Mouse (Mus musculus) lung, postnatal 4 days (tissue): ENCODE results near the gene Casc3.

Source experiments
- DNase-seq, 2 experiments: peaks; one replicate each; pipeline ENCODE4 v3.0.0; 2021

The Casc3 gene

DNA sequence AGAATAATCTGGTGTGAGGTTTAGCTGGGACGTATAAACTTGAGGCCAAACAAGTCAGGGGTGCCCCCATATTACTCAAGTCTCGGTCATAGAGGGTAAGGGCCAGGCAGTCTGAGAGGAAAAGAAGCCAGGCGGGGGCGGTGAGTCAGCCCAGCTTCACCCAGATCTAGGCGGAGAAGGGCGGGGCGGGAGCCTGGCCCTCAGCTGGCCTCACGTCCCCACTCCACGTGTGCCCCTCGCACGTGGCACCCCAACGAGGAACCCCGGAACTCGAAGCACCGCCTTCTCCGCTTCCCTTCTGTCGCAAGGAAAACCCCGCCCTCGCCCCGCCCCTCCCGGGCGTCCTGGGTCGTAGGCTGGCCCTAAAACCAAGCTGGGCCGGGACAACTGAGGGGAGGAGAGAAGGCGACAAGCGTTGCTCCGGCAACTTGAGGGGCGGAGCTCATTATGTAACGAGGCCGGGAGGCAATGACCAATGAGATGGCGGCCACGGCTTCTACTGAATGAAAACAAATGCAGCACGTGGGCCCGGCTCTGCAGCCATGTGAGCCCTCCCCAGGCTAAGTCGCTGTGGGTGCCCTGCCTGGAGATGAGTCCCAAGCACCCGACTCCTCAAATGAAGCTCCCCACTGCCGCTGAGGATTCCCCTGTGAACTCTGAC lies 30.9 kb upstream of the Casc3 start:
- DNase-seq = peak; percentile 99

GRCm38 (mm10) chr11:98774582-98775347 lies 29.9 kb upstream of the Casc3 start, which contains the start of gene Nr1d1:
Gene Nr1d1 (minus strand): TSS chr11:98775333.
- no peak for DNase-seq

DNA sequence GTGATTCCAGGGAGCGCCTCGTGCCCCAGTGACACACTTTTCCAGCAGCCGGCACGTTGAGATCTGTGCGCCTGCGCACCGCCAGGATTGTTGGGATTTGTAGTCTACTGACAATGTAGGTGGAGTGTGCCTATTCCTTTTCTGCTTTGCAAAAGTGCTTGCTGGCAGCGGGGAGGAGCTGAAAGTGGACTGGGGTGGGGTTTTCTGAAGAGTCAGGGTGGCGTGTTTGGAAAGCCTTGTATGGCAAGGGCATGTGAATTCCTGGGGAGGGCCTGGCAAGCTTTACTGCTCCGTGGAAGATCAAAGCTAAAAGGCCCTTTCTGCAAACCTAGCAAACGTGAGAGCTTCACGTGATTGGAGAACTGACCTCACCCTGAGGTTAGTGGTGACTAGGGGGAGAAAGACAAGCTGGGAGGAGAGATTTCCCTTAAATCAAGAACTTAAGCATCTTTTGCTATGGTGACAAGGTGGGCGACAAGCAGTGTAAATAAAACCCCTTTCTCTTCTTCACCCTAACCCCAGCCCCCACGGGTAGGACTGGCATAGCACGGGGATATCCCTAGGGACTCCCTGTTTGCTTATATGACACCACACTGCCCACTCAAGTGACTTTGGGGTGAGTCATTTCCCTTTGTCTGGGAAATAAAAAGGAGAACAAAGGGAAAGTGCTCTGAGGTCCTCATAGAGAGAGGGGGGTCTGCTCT lies 29.2 kb upstream of the Casc3 start:
- peak; percentile 99 for DNase-seq

DNA sequence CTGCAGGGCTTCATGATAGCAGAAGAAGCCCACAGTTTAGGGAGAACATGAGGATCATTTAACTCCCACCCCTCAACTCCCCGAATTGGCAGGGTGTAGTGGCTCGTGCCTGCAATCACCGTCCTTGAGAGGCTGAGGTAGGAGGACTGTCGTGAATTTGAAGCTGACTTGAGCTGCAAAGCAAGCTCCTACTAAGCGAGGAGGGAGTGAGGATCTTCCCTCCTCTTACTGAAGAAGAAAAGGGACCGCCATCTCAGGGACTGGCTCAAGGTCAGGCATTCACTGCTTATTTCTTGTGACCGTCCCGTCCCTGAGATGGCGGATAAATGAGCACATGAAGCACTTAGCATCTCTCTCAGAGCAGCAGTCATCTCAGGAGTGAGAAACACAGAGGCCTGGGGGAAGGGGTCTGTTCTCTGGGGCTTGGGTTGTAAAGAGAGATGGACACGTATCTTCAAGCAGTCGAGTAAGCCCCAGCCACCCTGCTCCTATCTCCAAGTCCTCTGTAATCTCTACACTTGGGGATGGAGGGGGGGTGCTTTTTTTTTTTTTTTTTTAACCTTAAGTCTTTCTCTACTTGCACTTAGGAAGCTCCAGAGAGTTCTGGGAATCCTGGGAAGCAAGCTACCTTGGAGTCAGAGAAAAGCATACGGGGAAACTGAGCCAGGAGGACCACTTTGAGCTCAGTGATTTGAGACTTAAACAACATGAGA lies 28.5 kb upstream of the Casc3 start:
- DNase-seq = no peak

DNA sequence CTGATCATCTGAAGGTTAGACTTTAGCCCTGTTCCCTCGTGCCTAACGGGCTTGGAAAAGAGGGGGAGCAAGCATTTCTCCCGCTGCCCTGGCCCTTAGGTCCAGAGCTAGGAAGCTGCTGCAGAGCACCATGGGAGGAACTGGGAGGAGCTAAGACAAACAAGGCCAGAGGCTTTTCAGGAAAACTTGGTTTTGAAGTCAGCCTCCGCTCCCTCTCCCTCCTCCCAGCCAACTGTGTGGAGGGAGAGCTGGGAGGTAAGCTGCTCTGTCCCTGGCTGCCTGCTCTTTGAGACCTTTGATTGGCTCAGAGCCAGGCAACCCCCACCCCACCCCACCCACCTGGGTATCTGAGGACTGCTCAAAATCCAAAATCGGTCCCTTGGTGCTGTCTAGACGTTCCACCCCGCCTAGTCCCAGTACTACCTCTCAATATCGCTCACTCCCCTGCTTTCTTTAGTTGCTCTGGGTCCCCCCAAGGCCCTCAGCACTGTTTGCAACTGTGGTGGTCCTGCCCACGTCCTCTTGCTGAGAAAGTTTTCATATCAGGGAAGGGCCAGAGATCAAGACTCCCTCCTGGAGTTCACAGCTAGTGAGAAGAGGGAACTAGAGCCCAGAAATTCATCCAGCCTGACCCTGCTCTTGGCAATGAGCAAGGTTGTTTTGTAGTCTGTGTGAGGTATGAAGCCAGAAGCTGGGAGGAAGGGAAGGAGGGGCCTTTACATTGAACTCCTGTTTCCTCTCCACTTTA lies 27.7 kb upstream of the Casc3 start:
- DNase-seq = peak; percentile 63 to 69

- no peak for DNase-seq
These were observed 26.8 kb upstream of the Casc3 start for GRCm38 (mm10) chr11:98777888-98778287.

DNA sequence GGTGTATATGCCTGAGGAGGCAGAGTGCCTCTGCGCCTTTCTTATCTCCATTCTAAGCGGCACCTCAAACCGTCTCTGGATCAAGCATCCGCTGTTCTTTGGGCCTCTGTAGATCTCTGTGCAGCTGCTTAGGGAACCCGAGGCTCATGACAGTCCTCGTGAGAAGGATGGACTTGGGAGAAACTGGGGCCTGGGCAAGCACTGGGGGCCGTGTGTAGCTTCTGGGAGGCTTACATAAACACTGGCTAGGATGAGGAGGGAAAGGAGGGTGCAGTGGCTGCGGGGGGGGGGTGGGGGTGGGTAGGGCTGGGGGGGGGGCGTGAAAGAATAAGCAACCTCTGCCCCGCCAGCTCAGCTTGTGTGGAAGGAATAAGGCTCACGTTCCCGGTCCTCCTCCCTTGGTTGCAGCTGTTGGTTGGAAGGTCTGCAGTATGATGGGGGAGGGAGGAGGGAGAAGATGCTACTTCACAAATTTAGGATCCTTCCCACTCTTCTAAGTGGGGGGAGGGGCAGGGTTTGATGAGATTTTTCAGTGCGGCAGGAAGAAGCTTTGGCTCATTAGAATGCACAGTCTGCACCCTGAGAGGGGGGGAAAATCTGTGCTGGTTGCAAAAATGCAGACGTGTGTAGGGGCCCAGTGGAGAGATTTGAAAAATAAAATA lies 22.7 kb upstream of the Casc3 start:
- peak; percentile 56 to 68 for DNase-seq

- peak; percentile 53 to 73 for DNase-seq
These were observed 22.0 kb upstream of the Casc3 start for GRCm38 (mm10) chr11:98782651-98783235.

DNA sequence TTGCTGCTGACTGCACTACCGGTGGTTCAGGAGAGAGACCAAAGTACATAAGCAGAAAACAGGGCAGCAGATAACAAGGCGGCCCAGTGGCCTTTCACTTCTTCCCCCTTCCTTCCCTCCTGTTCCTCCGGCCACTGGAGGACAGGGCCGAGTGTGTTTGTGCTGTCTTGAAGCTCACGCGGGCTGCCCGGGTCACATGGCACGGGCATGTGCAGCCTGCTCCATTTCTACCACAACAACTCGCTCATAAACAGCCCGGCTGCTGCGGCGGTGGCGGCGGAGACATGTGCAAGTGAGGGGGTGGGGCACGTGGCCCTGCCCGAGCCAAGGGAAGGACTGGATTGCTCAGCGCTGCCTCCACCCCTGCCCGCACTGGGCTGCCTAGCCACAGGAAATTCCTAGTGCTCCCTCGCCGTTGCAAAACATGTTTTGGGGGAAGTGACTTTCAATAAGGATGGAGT lies 21.4 kb upstream of the Casc3 start:
- peak; percentile 95 to 98 for DNase-seq

GRCm38 (mm10) chr11:98784139-98784538 lies 20.6 kb upstream of the Casc3 start:
- no peak for DNase-seq

DNA sequence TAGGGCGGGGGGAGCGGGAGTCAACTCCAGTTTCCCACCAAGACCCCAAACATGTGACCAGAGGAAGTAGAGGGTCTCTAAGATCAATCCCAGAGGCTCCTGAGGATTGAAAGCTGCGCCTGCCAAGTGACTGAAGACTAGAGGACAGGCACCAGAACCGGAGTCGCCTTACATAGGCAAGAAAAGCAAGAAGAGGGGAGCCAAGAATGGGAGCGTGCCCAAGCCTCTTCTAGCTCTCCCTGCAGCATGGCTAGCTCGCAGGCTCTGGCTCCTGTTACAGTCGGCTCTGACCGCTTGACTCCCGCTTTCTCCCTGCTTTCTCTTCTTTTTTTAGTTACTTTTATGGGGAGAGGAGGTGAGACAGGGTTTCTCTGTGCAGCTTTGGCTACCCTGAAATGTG lies 19.5 kb upstream of the Casc3 start:
- DNase-seq = peak in 1 of 2 experiments; percentile 39

GRCm38 (mm10) chr11:98785772-98786281 lies 18.9 kb upstream of the Casc3 start:
- DNase-seq = peak; percentile 88 to 91

DNA sequence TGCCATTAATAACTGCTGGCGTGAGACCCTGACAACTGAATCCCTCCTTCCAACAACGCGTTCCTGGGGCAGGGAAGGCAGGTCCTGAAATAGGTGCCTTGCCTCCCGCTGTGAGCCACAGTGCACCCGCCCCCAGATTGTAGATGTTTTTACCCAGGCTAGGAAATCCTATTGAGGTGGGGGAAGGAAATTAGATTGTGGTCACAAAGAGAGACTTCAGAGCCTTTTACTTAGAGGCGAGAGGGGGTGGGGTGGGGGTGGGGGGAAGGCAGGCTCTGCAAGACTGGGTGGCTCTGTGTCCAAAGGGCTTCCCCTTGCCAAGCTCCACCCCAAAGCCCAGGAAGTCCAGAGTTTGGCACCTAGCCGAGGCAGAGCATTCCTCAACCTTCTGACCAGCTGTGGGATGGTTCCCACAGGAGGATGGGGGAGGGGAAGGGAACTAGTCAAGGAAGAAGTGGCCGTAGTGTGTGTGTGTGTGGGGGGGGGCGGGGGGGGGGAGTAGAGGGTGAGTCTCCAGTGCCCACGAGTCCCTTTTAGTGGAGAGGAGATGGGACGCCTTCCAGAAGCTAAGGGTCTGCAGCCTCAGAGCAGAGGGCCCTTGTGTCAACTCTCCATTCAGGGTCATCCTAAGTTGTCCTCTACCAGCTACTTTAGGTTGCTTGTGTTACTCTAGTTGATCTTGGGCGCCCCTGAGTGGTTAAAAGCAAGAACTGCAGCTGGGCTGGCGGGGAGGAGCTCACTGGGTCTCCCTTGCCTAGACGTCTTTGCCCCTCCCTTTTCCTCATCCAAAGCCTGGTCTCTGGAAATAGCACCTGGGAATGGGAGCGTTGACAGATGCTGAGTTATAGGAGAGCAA lies 18.1 kb upstream of the Casc3 start:
- DNase-seq = peak; percentile 97 to 98

- no peak for DNase-seq
These were observed 17.5 kb upstream of the Casc3 start for GRCm38 (mm10) chr11:98787229-98787628.

DNA sequence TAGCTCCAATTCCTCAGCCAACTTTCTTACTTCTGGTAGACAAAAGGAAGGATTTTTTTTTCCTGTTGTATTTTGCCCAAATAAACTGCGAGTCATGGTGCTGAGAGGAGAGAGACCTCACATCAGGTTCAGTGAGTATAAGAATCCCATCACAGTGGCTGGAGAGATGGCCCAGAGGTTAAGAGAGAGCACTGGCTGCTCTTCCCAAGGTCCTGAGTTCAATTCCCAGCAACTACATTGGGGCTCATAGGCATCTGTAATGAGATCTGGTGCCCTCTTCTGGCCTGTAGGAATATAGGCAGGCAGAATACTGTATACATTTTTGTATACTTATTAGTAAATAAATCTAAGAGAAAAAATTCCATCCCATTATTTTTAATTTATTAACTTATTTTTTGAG lies 17.0 kb upstream of the Casc3 start:
- DNase-seq = peak in 1 of 2 experiments; percentile 8

DNA sequence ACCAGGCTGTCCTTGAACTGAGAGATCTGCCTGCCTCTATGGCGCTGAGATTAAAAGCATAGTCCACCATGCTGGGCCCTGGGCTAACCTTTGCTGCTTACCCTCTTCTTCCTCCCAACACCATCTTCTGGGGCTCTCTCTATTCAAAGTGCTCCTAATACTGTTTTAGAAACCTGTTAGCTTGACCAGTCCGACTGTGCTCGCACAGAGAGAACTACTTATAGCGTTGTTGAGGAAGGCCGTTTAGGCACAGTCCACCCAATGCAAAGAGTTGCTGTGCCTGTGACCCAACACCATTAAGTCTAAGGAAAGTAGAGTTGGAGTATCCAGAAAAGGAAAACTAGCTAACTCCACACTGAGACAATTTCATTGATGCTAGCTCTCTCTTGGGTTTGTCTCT lies 16.6 kb upstream of the Casc3 start:
- peak in 1 of 2 experiments; percentile 12 for DNase-seq

GRCm38 (mm10) chr11:98788550-98789218 lies 16.0 kb upstream of the Casc3 start:
- DNase-seq = peak; percentile 92

- peak in 1 of 2 experiments; percentile 50 for DNase-seq
These were observed 15.4 kb upstream of the Casc3 start for GRCm38 (mm10) chr11:98789219-98789807.

DNA sequence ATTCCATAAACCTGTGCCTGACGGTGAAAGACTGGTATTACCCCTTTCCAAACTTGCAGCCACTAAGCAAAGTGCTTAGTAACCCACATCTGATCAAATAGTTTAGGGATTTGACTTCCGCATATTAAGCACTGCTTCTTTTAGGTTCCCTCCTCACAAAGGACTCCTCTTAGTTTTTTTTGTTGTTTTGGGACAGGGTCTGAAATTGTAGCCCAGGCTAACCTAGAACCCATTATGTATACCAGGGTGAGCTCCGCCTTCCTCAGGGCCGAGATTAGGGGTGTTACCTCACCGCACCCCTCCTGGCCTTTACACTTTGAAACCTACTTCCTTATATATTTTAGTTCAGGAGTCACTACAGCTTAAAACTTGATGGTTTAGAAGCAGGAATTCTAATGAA lies 14.9 kb upstream of the Casc3 start:
- DNase-seq = no peak
